Mouse (Mus musculus): ENCODE measurements around the gene Eps8l3. TPM values are rescaled to one million over a fixed set of nuclear protein-coding genes. Genes with fewer than 3 reads are reported as not detected.
A peak's percentile ranks its signal among the peaks of the same experiment; 100 is the strongest.

Eps8l3 gene
- polyA plus RNA-seq, 1 experiment: not detected

GRCm38 (mm10) chr3:107865364-107866091, 11.5 kb upstream of the Eps8l3 start:
- no peak overlapping the region for H3K4me3 ChIP-seq (ENCODE audit: insufficient read depth, low read length)
- H3K4me1 ChIP-seq (ENCODE audit: control insufficient read depth, insufficient read depth, low read length): peaks cover 14% of the 10 kb centered on the region
- TF ChIP-seq CTCF (IDR thresholded peaks at IDR 0.05; ENCODE audit: low read depth, low read length): no peak
- TF ChIP-seq POLR2A (IDR thresholded peaks at IDR 0.05; ENCODE audit: borderline replicate concordance, low read depth, low read length): no peak
- H3K27ac ChIP-seq (ENCODE audit: insufficient read depth, low read depth, low read length): no peak overlapping the region

GRCm38 (mm10) chr3:107867086-107867485, 9.9 kb upstream of the Eps8l3 start:
- H3K4me3 ChIP-seq (ENCODE audit: insufficient read depth, low read length): no peak overlapping the region
- peaks cover 11% of the 10 kb centered on the region for H3K4me1 ChIP-seq (ENCODE audit: control insufficient read depth, insufficient read depth, low read length)
- H3K27ac ChIP-seq (ENCODE audit: insufficient read depth, low read depth, low read length): no peak overlapping the region
- TF ChIP-seq POLR2A (IDR thresholded peaks at IDR 0.05; ENCODE audit: borderline replicate concordance, low read depth, low read length) (no peak), CTCF (IDR thresholded peaks at IDR 0.05; ENCODE audit: low read depth, low read length) (peak; percentile 94)

- Histone ChIP-seq H3K27ac (ENCODE audit: insufficient read depth, low read depth, low read length) (no peak overlapping the region), H3K4me3 (ENCODE audit: insufficient read depth, low read length) (no peak overlapping the region), H3K4me1 (ENCODE audit: control insufficient read depth, insufficient read depth, low read length) (no peaks in the 10 kb centered on the region)
- TF ChIP-seq CTCF (IDR thresholded peaks at IDR 0.05; ENCODE audit: low read depth, low read length) (no peak), POLR2A (IDR thresholded peaks at IDR 0.05; ENCODE audit: borderline replicate concordance, low read depth, low read length) (no peak)
Observed at GRCm38 (mm10) chr3:107868452-107868851, 8.6 kb upstream of the Eps8l3 start.

- TF ChIP-seq POLR2A (IDR thresholded peaks at IDR 0.05; ENCODE audit: borderline replicate concordance, low read depth, low read length) (no peak), CTCF (IDR thresholded peaks at IDR 0.05; ENCODE audit: low read depth, low read length) (no peak)
- Histone ChIP-seq H3K4me1 (ENCODE audit: control insufficient read depth, insufficient read depth, low read length) (no peaks in the 10 kb centered on the region), H3K4me3 (ENCODE audit: insufficient read depth, low read length) (no peak overlapping the region), H3K27ac (ENCODE audit: insufficient read depth, low read depth, low read length) (no peak overlapping the region)
Observed at GRCm38 (mm10) chr3:107869097-107869496, 7.9 kb upstream of the Eps8l3 start.

DNA sequence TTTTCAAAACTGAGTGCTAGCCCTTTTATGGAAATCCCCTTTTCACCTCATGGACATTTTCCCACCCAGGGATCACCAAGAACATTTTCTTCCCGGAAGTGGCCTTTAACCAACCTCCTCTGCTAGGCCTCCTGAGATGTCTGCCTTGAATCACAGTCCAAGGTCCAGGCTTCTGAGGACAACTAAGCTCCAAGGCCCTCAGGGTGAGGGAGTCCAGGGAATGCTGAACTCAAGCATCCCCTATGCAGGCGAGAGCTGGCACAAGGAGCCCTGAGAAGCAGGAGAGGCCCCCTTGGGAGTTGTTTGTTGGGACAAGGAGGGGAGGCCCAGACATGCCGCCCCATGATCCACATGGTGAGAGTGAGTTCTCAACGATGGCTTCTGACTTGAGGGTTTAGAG, 7.1 kb upstream of the Eps8l3 start:
- H3K4me3 ChIP-seq (ENCODE audit: insufficient read depth, low read length): no peak overlapping the region
- TF ChIP-seq POLR2A (IDR thresholded peaks at IDR 0.05; ENCODE audit: borderline replicate concordance, low read depth, low read length) (no peak), CTCF (IDR thresholded peaks at IDR 0.05; ENCODE audit: low read depth, low read length) (no peak)

DNA sequence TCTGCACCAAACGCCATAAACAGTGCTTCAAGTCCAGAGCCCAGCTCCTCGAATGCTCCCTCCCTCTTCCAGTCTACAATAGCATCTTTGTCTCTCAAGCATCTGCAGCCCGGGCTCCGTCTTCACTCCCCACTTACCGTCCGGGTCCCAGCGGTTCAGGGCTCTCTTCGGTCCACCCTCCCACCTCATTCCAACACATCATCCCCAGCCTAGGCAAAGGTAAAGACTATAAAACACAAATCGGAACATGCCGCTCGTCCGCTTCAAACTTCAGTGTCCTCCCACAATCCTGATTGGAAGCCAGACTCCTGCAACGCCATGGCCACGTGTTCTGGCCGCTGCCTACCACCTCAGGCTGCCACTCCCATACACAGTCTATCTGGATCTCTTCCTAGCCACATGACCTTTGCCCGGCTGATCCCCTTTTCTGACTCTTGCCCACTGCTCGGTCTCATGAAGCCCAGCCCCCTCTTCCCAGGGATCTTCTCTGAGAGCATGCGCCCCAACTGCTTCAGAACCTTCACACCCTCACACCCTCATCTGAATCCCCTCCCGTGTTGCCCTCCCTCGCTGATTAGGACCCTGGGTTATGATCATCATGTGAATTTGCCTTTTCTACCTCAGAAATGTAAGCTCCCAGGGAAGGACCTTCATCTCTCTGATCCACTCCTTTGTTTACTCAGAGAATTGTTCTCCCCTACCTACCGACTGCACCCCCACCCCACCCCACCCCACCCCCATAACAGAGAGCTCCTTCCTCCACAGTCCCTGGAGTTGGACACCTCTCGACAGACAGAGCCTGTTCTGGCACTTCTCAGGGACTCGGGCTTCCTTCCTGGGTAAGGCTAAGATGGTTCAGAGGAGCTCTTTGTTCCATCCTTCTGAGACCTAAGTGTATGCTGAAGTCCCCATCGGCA, 3.4 kb upstream of the Eps8l3 start:
- TF ChIP-seq CTCF (IDR thresholded peaks at IDR 0.05; ENCODE audit: low read depth, low read length) (no peak), POLR2A (IDR thresholded peaks at IDR 0.05; ENCODE audit: borderline replicate concordance, low read depth, low read length) (no peak)
- H3K27ac ChIP-seq (ENCODE audit: insufficient read depth, low read depth, low read length): no peak overlapping the region
- H3K4me3 ChIP-seq (ENCODE audit: insufficient read depth, low read length): no peak overlapping the region
- peaks cover 4% of the 10 kb centered on the region; the same call in 1 of the 2 replicates for H3K4me1 ChIP-seq (ENCODE audit: control insufficient read depth, insufficient read depth, low read length)

More for the DNA sequence above, 7.1 kb upstream of the Eps8l3 start:
- peaks cover 4% of the 10 kb centered on the region; the same call in 1 of the 2 replicates for H3K4me1 ChIP-seq (ENCODE audit: control insufficient read depth, insufficient read depth, low read length)
- no peak overlapping the region for H3K27ac ChIP-seq (ENCODE audit: insufficient read depth, low read depth, low read length)

DNA sequence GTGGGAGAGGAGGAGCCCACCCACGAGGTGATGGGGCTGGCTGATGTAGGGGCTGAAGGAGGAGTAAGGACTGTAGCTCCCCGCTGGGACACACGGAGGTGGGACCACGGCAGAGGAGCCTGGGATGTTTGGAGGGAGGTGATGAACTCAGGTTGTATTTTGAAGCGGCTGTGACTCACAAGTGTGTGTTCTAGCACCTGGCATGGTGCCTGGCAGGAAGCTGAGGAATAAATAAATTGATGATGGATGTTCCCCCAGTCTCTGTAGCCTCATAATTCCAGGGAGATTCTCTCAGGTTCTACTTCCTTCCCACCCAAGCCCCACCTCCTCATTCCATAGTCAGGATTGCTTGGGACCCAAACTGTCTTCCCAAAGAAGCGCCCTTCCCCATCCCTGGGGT, 1.8 kb upstream of the Eps8l3 start:
- Histone ChIP-seq H3K4me1 (ENCODE audit: control insufficient read depth, insufficient read depth, low read length) (peaks cover 4% of the 10 kb centered on the region; the same call in 1 of the 2 replicates), H3K27ac (ENCODE audit: insufficient read depth, low read depth, low read length) (no peak overlapping the region), H3K4me3 (ENCODE audit: insufficient read depth, low read length) (no peak overlapping the region)
- no peak for TF ChIP-seq CTCF (IDR thresholded peaks at IDR 0.05; ENCODE audit: low read depth, low read length)
- TF ChIP-seq POLR2A (IDR thresholded peaks at IDR 0.05; ENCODE audit: borderline replicate concordance, low read depth, low read length): no peak

DNA sequence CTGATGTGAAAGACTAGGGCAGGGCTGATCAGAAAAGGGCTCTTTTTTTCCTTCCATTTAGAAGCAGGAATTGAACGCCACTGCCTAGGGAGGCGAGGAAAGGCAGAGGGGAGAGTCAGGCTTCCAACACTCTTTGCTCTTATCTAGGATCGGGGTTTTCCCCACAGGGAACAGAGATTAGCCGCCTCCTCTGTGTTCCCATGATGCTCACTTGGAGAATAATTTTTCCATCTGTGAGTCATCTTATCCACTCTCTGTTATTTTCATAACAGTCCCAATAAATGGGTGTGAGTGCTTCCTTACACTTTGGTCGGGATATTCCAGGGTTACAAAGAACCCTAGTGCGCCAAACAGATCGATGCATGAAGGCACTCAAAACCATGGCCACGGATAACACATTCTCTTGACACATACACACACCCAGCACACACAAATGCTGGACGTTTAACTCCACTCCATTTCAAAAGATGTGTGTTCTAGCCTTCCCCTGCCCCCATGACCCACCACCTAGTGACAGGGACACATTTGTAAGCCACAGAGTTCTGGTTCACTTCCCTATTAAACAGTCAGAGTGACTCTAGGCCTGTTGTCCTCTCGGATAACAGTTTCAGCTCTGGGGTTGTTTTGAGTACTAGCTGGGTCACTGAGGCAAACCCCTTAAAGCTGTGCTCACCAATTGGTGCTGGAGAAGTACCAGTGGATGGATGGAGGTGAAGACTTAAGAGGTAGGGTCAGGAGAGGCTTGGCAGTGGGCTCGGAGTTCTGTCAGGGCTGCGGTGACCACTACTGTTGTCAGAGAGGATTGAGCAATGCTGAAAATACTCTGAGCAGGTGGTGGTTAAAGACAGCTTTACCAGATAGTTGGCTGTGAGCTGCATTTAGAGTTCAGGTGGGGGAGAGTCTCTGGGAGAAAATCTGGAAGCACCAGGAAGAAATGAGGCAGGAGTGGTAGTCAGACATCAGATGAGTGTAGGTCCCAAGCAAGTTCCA, 1.0 kb downstream of the Eps8l3 start:
- H3K4me1 ChIP-seq (ENCODE audit: control insufficient read depth, insufficient read depth, low read length): peaks cover 4% of the 10 kb centered on the region; the same call in 1 of the 2 replicates
- no peak overlapping the region for H3K27ac ChIP-seq (ENCODE audit: insufficient read depth, low read depth, low read length)
- TF ChIP-seq CTCF (IDR thresholded peaks at IDR 0.05; ENCODE audit: low read depth, low read length): no peak
- TF ChIP-seq POLR2A (IDR thresholded peaks at IDR 0.05; ENCODE audit: borderline replicate concordance, low read depth, low read length): no peak
- H3K4me3 ChIP-seq (ENCODE audit: insufficient read depth, low read length): no peak overlapping the region

All from bone marrow macrophage, adult 2 months (primary cell).